Mouse (Mus musculus) thymus, postnatal 14 days (tissue): ENCODE data around the gene Irf2bp1.

Experiments used
- DNase-seq: peaks from one replicate; pipeline ENCODE4 v3.0.0; 2021

The Irf2bp1 gene

GRCm38 (mm10) chr7:19001066-19001806 lies 2.6 kb upstream of the Irf2bp1 start:
- peak; percentile 95 for DNase-seq

- no peak for DNase-seq
Measured at GRCm38 (mm10) chr7:19001807-19002085, 2.1 kb upstream of the Irf2bp1 start.

GRCm38 (mm10) chr7:19002115-19002514 lies 1.7 kb upstream of the Irf2bp1 start:
- DNase-seq = no peak

- peak; percentile 74 for DNase-seq
Measured at GRCm38 (mm10) chr7:19002848-19003498, 871 bp upstream of the Irf2bp1 start.

GRCm38 (mm10) chr7:19004631-19005079 lies 811 bp downstream of the Irf2bp1 start:
- DNase-seq = no peak

GRCm38 (mm10) chr7:19005417-19006121 lies 1.7 kb downstream of the Irf2bp1 start:
- no peak for DNase-seq

- DNase-seq = peak; percentile 79
Measured at GRCm38 (mm10) chr7:19006476-19006875, 2.6 kb downstream of the Irf2bp1 start.

GRCm38 (mm10) chr7:19007026-19007977 lies 3.5 kb downstream of the Irf2bp1 start:
- DNase-seq = no peak

GRCm38 (mm10) chr7:19010581-19010980 lies 6.7 kb downstream of the Irf2bp1 start:
- DNase-seq = no peak

GRCm38 (mm10) chr7:19012025-19012621 lies 8.3 kb downstream of the Irf2bp1 start:
- DNase-seq = no peak

GRCm38 (mm10) chr7:19012882-19013281 lies 9.0 kb downstream of the Irf2bp1 start:
- DNase-seq = no peak

- DNase-seq = no peak
Measured at GRCm38 (mm10) chr7:19014452-19014851, 10.6 kb downstream of the Irf2bp1 start.

GRCm38 (mm10) chr7:19016042-19016441 lies 12.2 kb downstream of the Irf2bp1 start:
- no peak for DNase-seq

GRCm38 (mm10) chr7:19017909-19018308 lies 14.1 kb downstream of the Irf2bp1 start:
- DNase-seq = no peak

- DNase-seq = no peak
Measured at GRCm38 (mm10) chr7:19021048-19021447, 17.2 kb downstream of the Irf2bp1 start.

- no peak for DNase-seq
Measured at GRCm38 (mm10) chr7:19022189-19022958, 18.5 kb downstream of the Irf2bp1 start.

GRCm38 (mm10) chr7:19023357-19023814 lies 19.5 kb downstream of the Irf2bp1 start, which contains the start of gene Foxa3:
Gene Foxa3 (minus strand): TSS chr7:19023538.
- DNase-seq = peak; percentile 63

GRCm38 (mm10) chr7:19024096-19024506 lies 20.3 kb downstream of the Irf2bp1 start, which contains the start of gene Sympk:
Gene Sympk (plus strand): TSS chr7:19024377.
- peak; percentile 97 for DNase-seq

GRCm38 (mm10) chr7:19024581-19025255 lies 20.9 kb downstream of the Irf2bp1 start:
- DNase-seq = peak; percentile 64

GRCm38 (mm10) chr7:19028067-19028466 lies 24.2 kb downstream of the Irf2bp1 start:
- DNase-seq = no peak
